Mouse (Mus musculus): ENCODE measurements around the gene Med13l.
"Not testable (repeated sequence)": the region's sequence is repeated elsewhere in the genome, so short reads cannot be mapped to it uniquely, and the experiment has no call there.

The Med13l gene

GRCm38 (mm10) chr5:118628211-118628610 is 67.7 kb downstream of the Med13l start:
- no peak for DNase-seq (ENCODE audit: low read depth, low spot score)

- DNase-seq (ENCODE audit: low read depth, low spot score), result no peak
These were observed 71.9 kb downstream of the Med13l start for GRCm38 (mm10) chr5:118632346-118632745.

GRCm38 (mm10) chr5:118633106-118633505 is 72.6 kb downstream of the Med13l start:
- no peak for DNase-seq (ENCODE audit: low read depth, low spot score)

- DNase-seq (ENCODE audit: low read depth, low spot score), result no peak
These were observed 75.2 kb downstream of the Med13l start for GRCm38 (mm10) chr5:118635476-118636187.

- no peak for DNase-seq (ENCODE audit: low read depth, low spot score)
These were observed 76.2 kb downstream of the Med13l start for GRCm38 (mm10) chr5:118636399-118637369.

- DNase-seq (ENCODE audit: low read depth, low spot score), result no peak
These were observed 77.5 kb downstream of the Med13l start for GRCm38 (mm10) chr5:118637931-118638330.

- DNase-seq (ENCODE audit: low read depth, low spot score), result peak; percentile 65
These were observed 78.1 kb downstream of the Med13l start for GRCm38 (mm10) chr5:118638534-118639109.

- peak; percentile 61 for DNase-seq (ENCODE audit: low read depth, low spot score)
These were observed 78.7 kb downstream of the Med13l start for GRCm38 (mm10) chr5:118639117-118639707.

- no peak for DNase-seq (ENCODE audit: low read depth, low spot score)
These were observed 83.6 kb downstream of the Med13l start for GRCm38 (mm10) chr5:118644041-118644440.

- DNase-seq (ENCODE audit: low read depth, low spot score), result no peak
These were observed 84.0 kb downstream of the Med13l start for GRCm38 (mm10) chr5:118644511-118644910.

GRCm38 (mm10) chr5:118645196-118645805 is 84.8 kb downstream of the Med13l start:
- DNase-seq (ENCODE audit: low read depth, low spot score), result no peak

- DNase-seq (ENCODE audit: low read depth, low spot score), result no peak
These were observed 86.4 kb downstream of the Med13l start for GRCm38 (mm10) chr5:118646897-118647296.

- no peak for DNase-seq (ENCODE audit: low read depth, low spot score)
These were observed 86.9 kb downstream of the Med13l start for GRCm38 (mm10) chr5:118647384-118647783.

GRCm38 (mm10) chr5:118649215-118650006 is 88.9 kb downstream of the Med13l start:
- peak; percentile 65 for DNase-seq (ENCODE audit: low read depth, low spot score)

GRCm38 (mm10) chr5:118650007-118650548 is 89.6 kb downstream of the Med13l start:
- DNase-seq (ENCODE audit: low read depth, low spot score), result peak; percentile 50

GRCm38 (mm10) chr5:118650746-118651145 is 90.3 kb downstream of the Med13l start:
- DNase-seq (ENCODE audit: low read depth, low spot score), result no peak

- no peak for DNase-seq (ENCODE audit: low read depth, low spot score)
These were observed 92.1 kb downstream of the Med13l start for GRCm38 (mm10) chr5:118652611-118653010.

- DNase-seq (ENCODE audit: low read depth, low spot score), result not testable (repeated sequence)
These were observed 92.6 kb downstream of the Med13l start for GRCm38 (mm10) chr5:118653119-118653518.

- DNase-seq (ENCODE audit: low read depth, low spot score), result no peak
These were observed 94.1 kb downstream of the Med13l start for GRCm38 (mm10) chr5:118654599-118654998.

GRCm38 (mm10) chr5:118655025-118655424 is 94.5 kb downstream of the Med13l start:
- DNase-seq (ENCODE audit: low read depth, low spot score), result peak; percentile 81
